Mouse (Mus musculus) erythroid progenitor cell, adult 5-6 weeks (primary cell): ENCODE data around the gene Ptafr. TPM values are rescaled to one million over a fixed set of nuclear protein-coding genes. Genes with fewer than 3 reads are reported as not detected.

Experiments used
- ATAC-seq: replicated peaks from 2 replicates; pipeline ENCODE4 v1.8.0; 2016; ENCODE audit warnings: moderate number of reproducible peaks, mild to moderate bottlenecking, moderate TSS enrichment, inconsistent platforms; ENCODE audit not compliant: poor library complexity, low FRiP score, severe bottlenecking
- total RNA-seq, 2 experiments: library from RNA; stranded (forward) in 1 of 2; stranded (reverse) in 1 of 2; fragments of 150-400 nt in 1 of 2; fragments of 186-747, 209-891 nt in 1 of 2; gene quantifications; 2 replicates each; pipeline versions ENCODE4 v1.2.3 to v1.2.4; 2015 to 2017; ENCODE audit warnings: low replicate concordance in 2 of 2

Gene Ptafr
- total RNA-seq (2015; ENCODE audit: low replicate concordance) = 2.9 and 3.8 TPM in 2 replicates
- 4.4 and 5.4 TPM in 2 replicates for total RNA-seq (2017; ENCODE audit: low replicate concordance)

DNA sequence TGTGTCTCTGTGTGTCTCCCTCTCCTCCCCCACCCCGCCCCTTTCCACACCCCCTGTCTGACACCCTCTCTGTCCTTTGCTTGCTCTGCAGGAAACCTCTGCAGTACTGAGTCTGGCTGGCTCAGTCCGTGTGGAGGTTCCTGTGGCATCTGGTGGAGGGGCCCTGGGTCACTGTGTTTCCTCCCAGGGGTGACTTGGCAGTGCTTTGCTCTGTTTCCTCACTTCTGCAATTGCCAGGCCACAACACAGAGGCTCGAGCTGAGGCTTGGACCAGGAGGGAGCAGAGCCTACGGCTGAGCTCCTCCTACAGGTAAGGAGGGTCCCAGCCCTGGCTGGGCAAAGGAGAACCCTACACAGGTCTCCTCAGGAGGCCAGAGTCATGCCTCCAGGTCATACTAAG is at the start of gene Ptafr:
TSS of gene Ptafr (plus strand) at position 103 of the 400 bp plus-strand sequence.
- no peak for ATAC-seq

GRCm38 (mm10) chr4:132514555-132515135 is 49.2 kb upstream of the Ptafr start:
- peak; percentile 45 for ATAC-seq

DNA sequence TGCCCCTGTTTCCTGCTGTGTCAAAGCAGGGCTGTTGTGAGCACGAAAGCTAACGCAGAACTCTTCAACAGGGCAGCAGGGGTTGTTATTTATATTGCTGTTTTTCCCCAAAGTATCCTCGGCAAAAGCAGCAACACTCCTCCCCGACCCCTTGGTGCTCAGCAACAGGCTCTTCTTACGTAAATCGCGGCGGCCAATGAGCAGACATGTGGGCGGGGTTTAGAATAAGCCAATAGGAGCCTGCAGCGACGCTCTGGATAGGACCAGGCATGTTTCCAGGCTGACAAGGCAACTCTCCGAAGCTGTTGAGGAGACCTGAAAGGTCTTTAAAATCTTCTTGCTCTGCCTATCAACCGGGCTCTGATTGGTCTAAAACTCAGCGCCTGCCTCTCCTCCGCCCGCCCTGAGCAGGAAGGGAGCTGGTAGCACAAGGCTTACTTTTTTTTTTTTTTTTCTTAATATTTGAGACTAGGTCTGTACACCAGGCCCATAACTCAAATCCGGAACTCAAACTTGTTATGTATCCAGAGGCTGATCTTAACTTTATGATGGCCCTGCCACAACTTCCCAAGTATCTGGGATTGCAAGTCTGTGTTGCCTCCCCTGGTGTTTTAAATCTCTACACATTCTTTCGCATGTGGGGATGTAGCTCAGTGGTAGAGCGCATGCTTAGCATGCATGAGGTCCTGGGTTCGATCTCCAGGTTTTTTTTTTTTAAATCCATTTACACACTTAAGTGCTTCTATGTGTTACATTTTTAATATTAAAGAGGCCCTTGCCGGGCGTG is 48.3 kb upstream of the Ptafr start:
- peak; percentile 83 for ATAC-seq

DNA sequence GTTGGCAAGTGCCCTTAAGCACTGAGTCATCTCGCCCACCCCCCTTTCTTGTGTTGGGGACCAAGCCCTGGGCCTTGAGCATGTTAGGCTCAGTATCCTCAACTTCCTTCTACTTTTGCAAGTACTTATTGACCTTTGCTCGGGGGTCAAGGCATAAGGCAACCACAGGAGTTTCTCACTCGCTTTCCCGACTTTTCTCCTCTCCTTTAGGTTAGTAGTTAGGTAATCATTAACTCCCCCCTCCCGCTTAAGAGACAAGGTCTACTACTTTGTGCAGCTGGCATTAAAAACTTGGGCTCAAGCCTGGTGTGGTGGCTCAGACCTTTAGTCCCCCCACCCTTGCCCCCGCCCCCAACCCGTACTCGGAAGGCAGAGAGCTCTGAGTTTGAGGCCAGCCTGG is 45.8 kb upstream of the Ptafr start:
- ATAC-seq = no peak

GRCm38 (mm10) chr4:132519188-132519587 is 44.7 kb upstream of the Ptafr start:
- ATAC-seq = no peak

DNA sequence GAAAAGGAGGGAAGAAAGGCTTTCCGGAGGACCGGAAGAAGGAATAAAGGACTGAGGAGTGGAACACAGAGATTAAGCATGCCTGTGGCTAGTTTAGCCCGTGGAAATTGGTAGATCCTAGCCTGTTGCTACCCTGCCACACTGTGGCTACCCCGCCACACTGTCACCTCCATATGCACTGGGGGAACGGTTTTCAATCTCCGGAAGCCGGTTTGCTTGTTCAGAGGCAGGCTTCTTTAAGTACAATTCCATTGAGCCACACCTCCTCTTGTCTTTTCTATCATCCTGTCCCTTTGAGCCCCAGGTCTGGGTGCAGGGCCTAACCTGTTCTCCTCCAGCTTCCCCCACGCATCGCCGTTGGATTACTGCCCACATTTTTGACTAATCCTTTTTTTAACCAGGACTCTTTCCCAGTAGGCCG is 39.5 kb upstream of the Ptafr start:
- ATAC-seq = no peak

- peak; percentile 77 for ATAC-seq
Observed at GRCm38 (mm10) chr4:132524808-132525207, 39.1 kb upstream of the Ptafr start.

- peak; percentile 61 for ATAC-seq
Observed at GRCm38 (mm10) chr4:132526678-132527077, 37.2 kb upstream of the Ptafr start.

DNA sequence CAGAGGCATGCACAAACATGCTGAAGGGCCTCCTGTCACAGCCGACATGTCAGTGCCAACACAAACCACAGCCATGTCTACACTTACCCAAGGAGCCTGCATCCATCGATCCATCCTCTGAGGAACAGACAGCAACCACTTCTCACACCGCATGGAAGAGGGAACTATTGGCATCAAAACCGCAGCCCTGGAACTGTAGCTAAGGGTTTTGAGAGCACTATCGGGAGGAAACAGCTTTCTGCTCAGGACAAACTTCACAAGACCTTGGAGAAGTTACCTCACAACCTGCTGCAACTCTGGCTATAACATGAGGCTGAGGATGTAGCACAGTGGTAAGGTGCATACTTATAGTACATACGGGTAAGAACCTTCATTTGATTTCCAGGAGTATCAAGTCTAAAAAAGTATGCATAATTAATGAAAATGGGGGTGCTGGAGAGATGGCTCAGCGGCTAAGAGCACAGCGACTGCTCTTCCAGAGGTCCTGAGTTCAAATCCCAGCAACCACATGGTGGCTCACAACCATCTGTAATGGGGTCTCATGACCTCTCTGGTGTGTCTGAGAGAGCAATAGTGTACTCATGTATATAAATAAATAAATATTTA is 35.8 kb upstream of the Ptafr start:
- ATAC-seq = no peak

- no peak for ATAC-seq
Observed at GRCm38 (mm10) chr4:132529344-132529743, 34.5 kb upstream of the Ptafr start.

DNA sequence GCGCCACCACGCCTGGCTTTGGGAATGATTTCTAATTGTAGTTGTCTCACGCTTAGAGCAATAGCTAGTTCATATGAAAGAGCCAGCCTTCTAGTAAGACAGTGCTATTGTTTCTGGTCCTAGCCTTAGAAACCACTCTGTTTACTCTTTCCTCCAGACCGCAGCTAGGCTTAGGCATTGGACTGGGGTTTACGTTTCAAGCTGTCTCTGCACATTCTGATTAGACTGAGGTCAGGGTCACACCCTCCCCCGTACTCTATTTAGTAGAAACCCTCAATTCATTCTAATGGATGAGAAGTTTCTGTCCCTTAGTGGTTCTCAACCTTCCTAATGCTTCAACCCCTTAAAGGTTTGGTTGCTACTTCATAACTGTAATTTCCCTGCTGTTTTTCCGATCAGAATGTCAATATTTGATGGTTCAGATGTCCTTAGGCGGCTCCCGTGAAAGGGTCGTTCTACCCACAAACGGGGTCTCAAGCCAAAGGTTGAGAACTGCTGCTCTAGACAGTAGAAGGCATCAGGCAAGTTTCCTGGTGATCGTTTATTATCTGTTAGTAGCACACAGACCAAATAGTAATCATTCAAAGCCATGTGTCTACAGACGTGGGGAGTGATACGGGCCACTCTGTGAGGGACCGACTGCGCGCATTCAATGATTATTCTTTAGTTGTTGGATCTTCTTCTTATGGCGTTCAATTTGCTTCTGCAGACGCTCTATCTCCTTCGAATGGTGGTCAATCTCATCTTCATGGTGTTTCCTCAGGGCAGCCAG is 33.6 kb upstream of the Ptafr start:
- ATAC-seq = peak; percentile 54

- peak; percentile 39 for ATAC-seq
Observed at GRCm38 (mm10) chr4:132532496-132532895, 31.4 kb upstream of the Ptafr start.

DNA sequence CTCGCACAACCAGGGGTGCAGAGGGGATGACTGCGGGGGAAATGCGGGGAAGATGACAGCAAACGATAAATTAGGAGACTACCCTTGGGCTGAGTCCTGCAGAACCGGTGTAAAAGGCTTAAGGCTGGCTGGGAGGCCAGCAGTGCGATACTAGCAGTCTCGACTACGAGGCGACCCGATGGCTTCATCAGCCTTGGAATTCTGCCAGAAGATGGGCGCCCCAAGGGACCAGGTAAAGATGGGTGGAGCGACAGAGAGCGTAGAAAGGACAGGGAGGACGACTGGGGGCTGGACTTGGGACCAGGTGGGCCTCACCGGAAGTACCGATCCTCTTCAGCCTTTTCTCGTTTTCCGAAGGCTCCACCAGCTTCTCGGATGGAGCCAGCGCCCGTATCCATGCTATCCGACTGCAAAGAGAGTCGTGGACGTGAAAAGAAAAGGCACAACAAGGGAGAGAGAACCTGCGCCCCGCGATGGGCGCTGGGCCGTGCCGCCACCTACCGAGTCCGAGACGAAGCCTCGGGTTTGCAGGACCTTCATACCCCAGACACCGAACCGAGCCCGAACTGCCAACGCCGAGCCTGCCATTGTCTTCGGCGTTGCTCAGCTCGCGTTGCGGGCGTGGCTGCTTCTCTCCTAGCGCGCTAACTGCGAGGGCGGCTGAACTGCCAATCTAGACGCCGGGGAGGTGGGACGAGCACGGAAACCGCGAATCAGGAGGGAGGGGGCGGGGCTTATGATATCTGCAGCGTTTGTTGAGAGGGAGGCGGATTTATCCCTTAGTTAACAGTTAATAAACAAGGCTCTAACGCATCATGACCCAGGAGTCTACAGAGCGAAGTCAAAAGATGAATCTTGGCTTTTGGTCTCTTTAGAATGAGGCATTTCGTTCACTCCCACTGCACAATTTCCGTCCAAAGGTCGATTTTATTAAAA is 30.6 kb upstream of the Ptafr start, which contains the start of gene Atpif1:
TSS of gene Atpif1 (minus strand) at position 679 of the 936 bp plus-strand sequence.
- peak; percentile 75 for ATAC-seq

DNA sequence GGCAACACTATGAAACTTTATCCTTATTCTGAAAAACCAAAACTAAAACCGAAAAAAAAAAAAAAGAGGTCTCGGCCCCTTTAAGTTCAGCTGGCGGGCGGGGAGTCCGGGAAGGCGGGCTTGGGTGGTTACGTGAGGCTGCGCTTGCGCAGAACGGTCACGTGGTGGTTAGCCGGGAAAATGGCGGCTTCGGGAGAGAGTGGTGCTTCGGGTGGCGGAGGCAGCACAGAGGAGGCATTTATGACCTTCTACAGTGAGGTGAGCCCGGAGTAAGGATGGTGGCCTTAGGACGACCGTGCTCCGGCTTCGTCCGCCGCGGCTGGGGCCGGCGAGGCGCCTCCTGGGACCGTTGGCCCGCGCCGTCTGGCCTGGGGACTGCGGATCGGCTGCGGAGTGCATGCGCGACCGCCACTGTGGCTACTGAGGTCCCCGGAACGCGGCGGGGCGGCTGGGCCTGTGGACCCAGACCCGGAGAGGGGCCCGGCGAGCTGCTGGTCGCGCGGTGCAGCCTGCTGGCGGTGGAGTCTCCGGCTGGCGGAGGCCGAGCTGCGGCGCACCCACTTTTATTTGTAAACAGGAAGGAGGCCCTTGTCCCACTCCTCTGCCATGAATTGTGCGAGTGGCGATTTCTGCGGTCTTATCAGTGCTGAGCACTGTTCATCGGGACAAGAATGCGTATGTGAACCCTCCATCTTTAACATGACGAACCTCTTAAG is 28.3 kb upstream of the Ptafr start, which contains the start of gene Dnajc8:
TSS of gene Dnajc8 (plus strand) at position 145 of the 716 bp plus-strand sequence.
- peak; percentile 54 for ATAC-seq

GRCm38 (mm10) chr4:132539481-132539880 is 24.4 kb upstream of the Ptafr start:
- ATAC-seq = no peak

GRCm38 (mm10) chr4:132541413-132541812 is 22.5 kb upstream of the Ptafr start:
- ATAC-seq = no peak

- no peak for ATAC-seq
Observed at GRCm38 (mm10) chr4:132542724-132543123, 21.1 kb upstream of the Ptafr start.

- peak; percentile 89 for ATAC-seq
Observed at GRCm38 (mm10) chr4:132545851-132546250, 18.0 kb upstream of the Ptafr start.
